Mouse (Mus musculus): ENCODE results near the gene Vangl2.

Gene Vangl2

GRCm38 (mm10) chr1:172027010-172027808 is 1.0 kb downstream of the Vangl2 start:
- peak; percentile 64 to 84 for DNase-seq

GRCm38 (mm10) chr1:172026201-172026901 is 1.9 kb downstream of the Vangl2 start:
- DNase-seq: no peak

- DNase-seq: no peak
Observed at GRCm38 (mm10) chr1:172025201-172025904, 2.9 kb downstream of the Vangl2 start.

- DNase-seq: no peak
Observed at GRCm38 (mm10) chr1:172024140-172024895, 3.9 kb downstream of the Vangl2 start.

GRCm38 (mm10) chr1:172019863-172020521 is 8.3 kb downstream of the Vangl2 start:
- DNase-seq: no peak

GRCm38 (mm10) chr1:172019339-172019738 is 8.9 kb downstream of the Vangl2 start:
- no peak for DNase-seq

- no peak for DNase-seq
Observed at GRCm38 (mm10) chr1:172018336-172019311, 9.6 kb downstream of the Vangl2 start.

GRCm38 (mm10) chr1:172017517-172018070 is 10.7 kb downstream of the Vangl2 start:
- no peak for DNase-seq

GRCm38 (mm10) chr1:172016660-172017516 is 11.4 kb downstream of the Vangl2 start:
- no peak for DNase-seq

- DNase-seq: no peak
Observed at GRCm38 (mm10) chr1:172016031-172016430, 12.2 kb downstream of the Vangl2 start.

- DNase-seq: no peak
Observed at GRCm38 (mm10) chr1:172015312-172015939, 12.8 kb downstream of the Vangl2 start.

GRCm38 (mm10) chr1:172014771-172015170 is 13.5 kb downstream of the Vangl2 start:
- no peak for DNase-seq

GRCm38 (mm10) chr1:172012030-172012429 is 16.2 kb downstream of the Vangl2 start:
- peak in 1 of 2 experiments; percentile 44 for DNase-seq

GRCm38 (mm10) chr1:172010042-172010824 is 18.0 kb downstream of the Vangl2 start:
- no peak for DNase-seq

GRCm38 (mm10) chr1:172009406-172009805 is 18.8 kb downstream of the Vangl2 start:
- no peak for DNase-seq

- no peak for DNase-seq
Observed at GRCm38 (mm10) chr1:172008351-172008750, 19.9 kb downstream of the Vangl2 start.

- no peak for DNase-seq
Observed at GRCm38 (mm10) chr1:172007761-172008160, 20.5 kb downstream of the Vangl2 start.

- no peak for DNase-seq
Observed at GRCm38 (mm10) chr1:172001665-172002064, 26.6 kb downstream of the Vangl2 start.

Measured in spleen, adult 18-20 months (tissue).